In genomic region chr7:112204380-112204963, GRCm38 (mm10) we compare ENCODE assay signal across 11 mouse cellular contexts. TPM values are rescaled to one million over a fixed set of nuclear protein-coding genes. Genes with fewer than 3 reads are reported as not detected.
DNase-seq lines count a peak whose midpoint lies in the region; ATAC-seq and TF ChIP-seq lines count a peak whose summit lies in the region.
"Had no signal": no experiment of that assay in that cellular context is flagged by ENCODE, and none has a peak within 500 bp of the region (broad histone marks: within the 10 kb centered on the region; RNA-seq: fewer than 3 reads in every experiment).

No protein-coding gene starts in this region.

- WGBS in intestine, embryonic 14.5 days, result 35% methylated on average over 6 of the region's 6 CpGs
- 71% methylated on average over 6 of the region's 6 CpGs for WGBS in hindbrain, postnatal 0 days
- 69% methylated on average over 6 of the region's 6 CpGs for WGBS in midbrain, embryonic 10.5 days

- no peak for TF ChIP-seq CTCF in cortical plate, adult 2 months (IDR thresholded peaks at IDR 0.05; ENCODE audit: extremely low read depth, insufficient read depth, low read length)
- no peak for TF ChIP-seq CTCF in hindbrain, postnatal 0 days (IDR thresholded peaks at IDR 0.05; ENCODE audit: low read depth)

- no peak overlapping the region for H3K9ac ChIP-seq in intestine, embryonic 14.5 days (ENCODE audit: low read length)
- H3K9ac ChIP-seq in hindbrain, postnatal 0 days (replicated peaks; ENCODE audit: low read length), result no peak overlapping the region
- H3K9ac ChIP-seq: embryonic facial prominence, embryonic 12.5 days; limb, embryonic 12.5 days had no signal

- peak overlapping the region; percentile 83 for H3K27ac ChIP-seq in cortical plate, adult 2 months (ENCODE audit: insufficient read depth, low read length)
- peak overlapping the region; percentile 69 for H3K27ac ChIP-seq in intestine, embryonic 14.5 days (ENCODE audit: low read depth)
- no peak overlapping the region for H3K27ac ChIP-seq in hindbrain, postnatal 0 days
- H3K27ac ChIP-seq in midbrain, embryonic 10.5 days (replicated peaks), result no peak overlapping the region
- H3K27ac ChIP-seq: embryonic facial prominence, embryonic 12.5 days; limb, embryonic 12.5 days had no signal

- H3K4me2 ChIP-seq in intestine, embryonic 14.5 days (ENCODE audit: low read length), result no peak overlapping the region
- no peak overlapping the region for H3K4me2 ChIP-seq in hindbrain, postnatal 0 days (ENCODE audit: low read depth, low read length)
- H3K4me2 ChIP-seq: embryonic facial prominence, embryonic 12.5 days; limb, embryonic 12.5 days had no signal

- peaks cover 15% of the 10 kb centered on the region for H3K4me1 ChIP-seq in cortical plate, adult 2 months (ENCODE audit: control insufficient read depth, insufficient read depth, low read length)
- peaks cover 25% of the 10 kb centered on the region for H3K4me1 ChIP-seq in intestine, embryonic 14.5 days (replicated peaks; ENCODE audit: control insufficient read depth, insufficient read depth, low read length)
- no peaks in the 10 kb centered on the region; the same call in 1 of the 2 replicates for H3K4me1 ChIP-seq in hindbrain, postnatal 0 days (ENCODE audit: insufficient read depth, low read length)
- peaks cover 25% of the 10 kb centered on the region for H3K4me1 ChIP-seq in midbrain, embryonic 10.5 days

- peak; percentile 78 for ATAC-seq in CD4-positive, CD25-positive, alpha-beta regulatory T cell, adult 4 months
- no peak for ATAC-seq in intestine, embryonic 14.5 days (replicated peaks; ENCODE audit: low FRiP score, low TSS enrichment, low read depth)
- no peak for ATAC-seq in hindbrain, postnatal 0 days

- peak; percentile 58 for DNase-seq in left cerebral cortex, adult 11 months (ENCODE audit: low spot score)
- no peak for DNase-seq in left cerebral cortex, postnatal 4 days
- no peak for DNase-seq in intestine, embryonic 14.5 days (ENCODE audit: low spot score)
- no peak for DNase-seq in hindbrain, postnatal 0 days (ENCODE audit: low spot score)
- DNase-seq in adrenal gland, adult 2 months, result no peak
- no peak for DNase-seq in midbrain, embryonic 10.5 days (ENCODE audit: low spot score)

- H3K4me3 ChIP-seq in cortical plate, adult 2 months (ENCODE audit: insufficient read depth, low read length), result no peak overlapping the region
- no peak overlapping the region for H3K4me3 ChIP-seq in intestine, embryonic 14.5 days (ENCODE audit: low read depth, low read length)
- no peak overlapping the region for H3K4me3 ChIP-seq in hindbrain, postnatal 0 days (ENCODE audit: low read length)
- no peak overlapping the region for H3K4me3 ChIP-seq in midbrain, embryonic 10.5 days
- H3K4me3 ChIP-seq: embryonic facial prominence, embryonic 12.5 days; limb, embryonic 12.5 days had no signal

- intact Hi-C loops in left cerebral cortex, postnatal 4 days (cut with DNase I), result no loop called here

- no peaks in the 10 kb centered on the region for H3K27me3 ChIP-seq in intestine, embryonic 14.5 days (replicated peaks; ENCODE audit: control insufficient read depth, insufficient read depth, low read length)
- no peaks in the 10 kb centered on the region for H3K27me3 ChIP-seq in hindbrain, postnatal 0 days (ENCODE audit: insufficient read depth, low read length)
- 0 out of 2 replicates have a peak, but pooled peaks cover 6% of the 10 kb centered on the region for H3K27me3 ChIP-seq in midbrain, embryonic 10.5 days (ENCODE audit: low read depth, poor library complexity, severe bottlenecking)
- H3K27me3 ChIP-seq: embryonic facial prominence, embryonic 12.5 days; limb, embryonic 12.5 days had no signal

- no peaks in the 10 kb centered on the region for H3K9me3 ChIP-seq in intestine, embryonic 14.5 days (ENCODE audit: control insufficient read depth, low read length)
- H3K9me3 ChIP-seq in hindbrain, postnatal 0 days (ENCODE audit: low read length), result no peaks in the 10 kb centered on the region
- H3K9me3 ChIP-seq in midbrain, embryonic 10.5 days (replicated peaks), result no peaks in the 10 kb centered on the region
- H3K9me3 ChIP-seq: embryonic facial prominence, embryonic 12.5 days had no signal

- no peaks in the 10 kb centered on the region for H3K36me3 ChIP-seq in intestine, embryonic 14.5 days (ENCODE audit: control insufficient read depth, insufficient read depth, low read length)
- no peaks in the 10 kb centered on the region for H3K36me3 ChIP-seq in hindbrain, postnatal 0 days (ENCODE audit: insufficient read depth, low read length)
- no peaks in the 10 kb centered on the region for H3K36me3 ChIP-seq in midbrain, embryonic 10.5 days
- H3K36me3 ChIP-seq: embryonic facial prominence, embryonic 12.5 days; limb, embryonic 12.5 days had no signal

- 0 out of 2 replicates have a peak, but pooled peaks have one; percentile 35 for TF ChIP-seq POLR2A in cortical plate, adult 2 months (IDR thresholded peaks at IDR 0.05; ENCODE audit: extremely low read depth, insufficient read depth, low read length)

RNA-seq across cellular contexts. Expression of gene Mical2, which starts 21.2 kb away (rescaled TPM):
- 100 to 1,000 TPM; 109 to 114 TPM for total RNA-seq in left cerebral cortex, postnatal 4 days (2021)
- polyA plus RNA-seq in CD4-positive, CD25-positive, alpha-beta regulatory T cell, adult 4 months (2017; shearing (Covaris generic)), result 1 to 10 TPM; 2.1 to 2.4 TPM
- 371 and 405 TPM in 2 replicates for polyA plus RNA-seq in cortical plate, adult 2 months (2012; rRNA removed)
- polyA plus RNA-seq in intestine, embryonic 14.5 days (2014; fragmentation: Nextera tagmentation; extraction: Ambion mirVana), result 16.6 and 18.2 TPM in 2 replicates
- 12.8 and 16.5 TPM in 2 replicates for total RNA-seq in hindbrain, postnatal 0 days (2014; rRNA removed)
- 6.4 and 6.5 TPM in 2 replicates for polyA plus RNA-seq in hindbrain, postnatal 0 days (2015; fragmentation: Nextera tagmentation; extraction: Ambion mirVana)
- total RNA-seq in adrenal gland, adult 2 months (2021), result 10 to 100 TPM; 10.6 to 14.3 TPM
- 3.8 and 4.1 TPM in 2 replicates for polyA plus RNA-seq in adrenal gland, adult 2 months (2012; rRNA removed)
- 0.78 and 1.3 TPM in 2 replicates for polyA plus RNA-seq in midbrain, embryonic 10.5 days (2016; fragmentation: Nextera tagmentation; extraction: Ambion mirVana)

RNA-seq across cellular contexts. Expression of gene Dkk3, which starts 45.6 kb away (rescaled TPM):
- total RNA-seq in left cerebral cortex, postnatal 4 days (2021), result 10 to 100 TPM; 58.4 to 59.0 TPM
- polyA plus RNA-seq in CD4-positive, CD25-positive, alpha-beta regulatory T cell, adult 4 months (2017; shearing (Covaris generic)), result 1 to 10 TPM; 1.3 to 1.7 TPM
- polyA plus RNA-seq in cortical plate, adult 2 months (2012; rRNA removed), result 144 and 166 TPM in 2 replicates
- 22.9 and 27.4 TPM in 2 replicates for polyA plus RNA-seq in intestine, embryonic 14.5 days (2014; fragmentation: Nextera tagmentation; extraction: Ambion mirVana)
- total RNA-seq in hindbrain, postnatal 0 days (2014; rRNA removed), result 33.2 and 42.0 TPM in 2 replicates
- polyA plus RNA-seq in hindbrain, postnatal 0 days (2015; fragmentation: Nextera tagmentation; extraction: Ambion mirVana), result 48.2 and 49.6 TPM in 2 replicates
- 10 to 100 TPM; 18.9 to 21.6 TPM for total RNA-seq in adrenal gland, adult 2 months (2021)
- 13.1 and 14.2 TPM in 2 replicates for polyA plus RNA-seq in adrenal gland, adult 2 months (2012; rRNA removed)
- polyA plus RNA-seq in midbrain, embryonic 10.5 days (2016; fragmentation: Nextera tagmentation; extraction: Ambion mirVana), result 12.9 and 14.6 TPM in 2 replicates
- total RNA-seq: hematopoietic stem cell, adult 5-6 weeks had no signal

Comparison
In these comparisons a context has a peak if more than half of its experiments do, and no peak if none do; other contexts are left out.
1. H3K27ac ChIP-seq: peak in cortical plate, adult 2 months (single experiment) and intestine, embryonic 14.5 days (single experiment); none in hindbrain, postnatal 0 days (single experiment) and midbrain, embryonic 10.5 days (single experiment).
2. RNA of gene Mical2, which starts 21.2 kb away (polyA plus RNA-seq): 371 to 405 TPM in cortical plate, adult 2 months; 16.6 to 18.2 TPM in intestine, embryonic 14.5 days, 6.4 to 6.5 TPM in hindbrain, postnatal 0 days, 3.8 to 4.1 TPM in adrenal gland, adult 2 months, 2.1 to 2.4 TPM in CD4-positive, CD25-positive, alpha-beta regulatory T cell, adult 4 months and 0.78 to 1.3 TPM in midbrain, embryonic 10.5 days; every median in the first group is over 10 times any median in the second.